Mouse (Mus musculus) heart, embryonic 13.5 days (tissue): ENCODE data around the gene Chst15. TPM values are rescaled to one million over a fixed set of nuclear protein-coding genes. Genes with fewer than 3 reads are reported as not detected.

Source experiments
- ATAC-seq: fragments of 200-750 bp; cut with Nextera tagmentation; 2 replicates; pipeline ENCODE4 v1.8.0; 2017; ENCODE audit warnings: moderate TSS enrichment; ENCODE audit not compliant: insufficient number of reproducible peaks, low FRiP score, low TSS enrichment; ENCODE audit errors: extremely low read depth
- H3K27ac ChIP-seq: fragments of 300-500 bp; sonication (generic); replicated peaks from 2 replicates; pipeline ENCODE4 v1.5.1; 2015; ENCODE audit warnings: moderate library complexity, mild to moderate bottlenecking, inconsistent platforms
- H3K27me3 ChIP-seq: fragments of 300-500 bp; sonication (generic); replicated peaks from 2 replicates; pipeline ENCODE4 v1.6.1; 2015; ENCODE audit warnings: mild to moderate bottlenecking, inconsistent platforms
- H3K36me3 ChIP-seq: fragments of 300-500 bp; sonication (generic); 2 replicates; pipeline ENCODE4 v1.6.1; 2015; ENCODE audit warnings: mild to moderate bottlenecking, inconsistent platforms
- H3K4me1 ChIP-seq: fragments of 300-500 bp; sonication (generic); 2 replicates; pipeline ENCODE4 v1.6.1; 2015; ENCODE audit warnings: inconsistent platforms
- H3K4me2 ChIP-seq: fragments of 300-500 bp; sonication (generic); 2 replicates; pipeline ENCODE4 v1.6.1; 2015; ENCODE audit warnings: inconsistent platforms, mild to moderate bottlenecking, moderate library complexity
- H3K4me3 ChIP-seq: fragments of 300-500 bp; sonication (generic); 2 replicates; pipeline ENCODE4 v1.5.1; 2015; ENCODE audit warnings: moderate library complexity, mild to moderate bottlenecking, inconsistent platforms
- H3K9ac ChIP-seq: fragments of 300-500 bp; sonication (generic); 2 replicates; pipeline ENCODE4 v1.6.1; 2015; ENCODE audit warnings: inconsistent platforms, mild to moderate bottlenecking, moderate library complexity
- H3K9me3 ChIP-seq: fragments of 300-500 bp; sonication (generic); 2 replicates; pipeline ENCODE4 v1.6.1; 2016; ENCODE audit warnings: inconsistent platforms
- WGBS: fragments of 180-500 bp; shearing (Covaris S2); methylation state at CpG from one replicate; pipeline ENCODE4 v1.1.7; 2015; ENCODE audit warnings: mixed read lengths; 5-methylcytosine and 5-hydroxymethylcytosine counted together
- polyA plus RNA-seq: library from polyadenylated mRNA; unstranded; fragments of >200 nt; fragmentation: Nextera tagmentation; extraction: Ambion mirVana; gene quantifications from 2 replicates; pipeline ENCODE4 v1.2.1, GENCODE M21; 2015

Gene Chst15
- polyA plus RNA-seq, 1 experiment from 2014 or later = 3.1 TPM

DNA sequence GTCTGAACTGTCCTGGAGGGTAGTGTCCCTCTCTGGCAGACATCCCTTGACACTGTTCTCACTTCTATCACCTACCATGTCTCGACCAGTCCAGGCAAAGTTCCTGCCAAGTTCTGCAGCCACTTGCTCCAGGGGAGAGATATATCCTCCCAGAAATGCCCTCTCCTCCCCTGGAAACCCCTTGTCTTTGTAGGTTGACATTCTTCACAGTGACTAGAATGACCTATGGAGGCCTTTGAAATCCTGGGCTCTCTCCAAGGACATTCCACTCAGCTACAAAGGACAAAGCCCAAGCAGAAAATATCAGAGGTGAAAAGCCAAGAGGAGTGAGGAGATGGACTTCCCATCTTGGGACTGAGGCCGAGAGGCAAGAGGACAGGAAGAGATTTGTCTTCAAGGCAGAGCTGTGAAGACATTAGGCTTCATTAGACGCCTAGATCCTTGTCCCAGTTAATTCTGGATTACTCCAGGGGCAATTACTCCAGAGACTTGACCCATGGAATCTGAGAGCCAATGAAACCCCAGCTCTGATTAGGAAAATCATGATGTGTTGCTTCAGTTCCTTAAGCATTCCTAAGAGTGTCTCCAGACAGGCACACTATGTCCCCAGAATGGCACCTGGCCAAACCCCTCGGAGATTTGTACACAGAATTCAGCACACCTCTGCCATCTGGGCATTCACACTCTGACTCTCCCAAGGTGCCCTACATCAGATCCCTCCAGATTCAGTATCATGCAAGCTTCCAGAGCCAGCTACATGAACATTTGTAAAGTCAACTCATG lies 20.2 kb downstream of the Chst15 start:
- ATAC-seq = no peak
- no peak overlapping the region for H3K27ac ChIP-seq
- H3K9me3 ChIP-seq = no peaks in the 10 kb centered on the region
- peaks cover 16% of the 10 kb centered on the region for H3K4me1 ChIP-seq
- H3K27me3 ChIP-seq = no peaks in the 10 kb centered on the region
- H3K4me2 ChIP-seq = no peak overlapping the region
- no peak overlapping the region for H3K9ac ChIP-seq
- 63% methylated on average over 4 of the region's 4 CpGs for WGBS
- H3K4me3 ChIP-seq = no peak overlapping the region
- no peaks in the 10 kb centered on the region for H3K36me3 ChIP-seq

DNA sequence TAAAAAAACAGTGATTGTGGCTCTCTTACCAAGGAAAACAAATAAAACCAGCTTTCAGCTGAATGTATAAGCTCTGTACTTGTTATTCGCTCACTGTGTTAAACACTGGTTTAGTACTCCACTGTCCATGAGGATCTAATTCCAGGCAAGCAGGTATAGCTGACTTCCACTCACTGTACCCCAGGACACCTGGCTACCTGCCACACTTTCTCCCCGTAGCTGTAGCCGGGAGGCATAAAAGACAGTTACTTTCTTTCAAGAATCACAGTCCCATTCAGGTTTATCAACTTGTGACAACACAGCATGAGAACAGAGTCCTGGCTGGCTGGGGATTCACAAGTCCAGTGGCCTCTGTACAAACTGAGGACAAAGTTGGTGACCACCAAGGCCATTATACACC lies 20.9 kb downstream of the Chst15 start:
- Histone ChIP-seq H3K4me1 (peaks cover 15% of the 10 kb centered on the region), H3K9me3 (no peaks in the 10 kb centered on the region), H3K9ac (no peak overlapping the region), H3K36me3 (no peaks in the 10 kb centered on the region), H3K4me3 (no peak overlapping the region), H3K27me3 (peaks cover 2% of the 10 kb centered on the region; the same call in 1 of the 2 replicates), H3K27ac (no peak overlapping the region), H3K4me2 (no peak overlapping the region)
- no peak for ATAC-seq
- whole genome bisulfite sequencing = 77% methylated on average over 3 of the region's 3 CpGs

DNA sequence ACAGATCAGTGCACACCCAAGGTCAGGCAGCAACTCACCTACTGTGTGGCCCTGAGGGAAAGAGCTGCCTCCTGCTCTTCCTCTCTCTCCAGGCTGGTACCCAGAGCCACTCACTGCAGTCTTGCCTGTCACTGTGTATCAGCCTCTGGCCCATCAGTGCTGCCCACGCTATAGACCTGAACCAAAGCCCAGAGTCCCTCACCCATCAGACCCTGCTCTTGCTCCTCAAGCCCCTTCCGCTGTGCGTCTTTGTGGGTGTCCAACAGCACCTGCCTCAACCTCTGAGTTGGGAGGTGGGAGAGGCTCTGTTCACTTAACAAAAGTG lies 29.7 kb downstream of the Chst15 start:
- WGBS = 70% methylated on average over 3 of the region's 3 CpGs
- Histone ChIP-seq H3K9me3 (no peaks in the 10 kb centered on the region), H3K27me3 (peaks cover 3% of the 10 kb centered on the region; the same call in 1 of the 2 replicates), H3K27ac (peak overlapping the region; percentile 9; the same call in 1 of the 2 replicates), H3K4me3 (no peak overlapping the region), H3K36me3 (no peaks in the 10 kb centered on the region), H3K4me1 (peaks cover 40% of the 10 kb centered on the region), H3K4me2 (no peak overlapping the region), H3K9ac (0 out of 2 replicates have a peak overlapping the region, but pooled peaks have one; percentile 29)
- ATAC-seq = no peak

DNA sequence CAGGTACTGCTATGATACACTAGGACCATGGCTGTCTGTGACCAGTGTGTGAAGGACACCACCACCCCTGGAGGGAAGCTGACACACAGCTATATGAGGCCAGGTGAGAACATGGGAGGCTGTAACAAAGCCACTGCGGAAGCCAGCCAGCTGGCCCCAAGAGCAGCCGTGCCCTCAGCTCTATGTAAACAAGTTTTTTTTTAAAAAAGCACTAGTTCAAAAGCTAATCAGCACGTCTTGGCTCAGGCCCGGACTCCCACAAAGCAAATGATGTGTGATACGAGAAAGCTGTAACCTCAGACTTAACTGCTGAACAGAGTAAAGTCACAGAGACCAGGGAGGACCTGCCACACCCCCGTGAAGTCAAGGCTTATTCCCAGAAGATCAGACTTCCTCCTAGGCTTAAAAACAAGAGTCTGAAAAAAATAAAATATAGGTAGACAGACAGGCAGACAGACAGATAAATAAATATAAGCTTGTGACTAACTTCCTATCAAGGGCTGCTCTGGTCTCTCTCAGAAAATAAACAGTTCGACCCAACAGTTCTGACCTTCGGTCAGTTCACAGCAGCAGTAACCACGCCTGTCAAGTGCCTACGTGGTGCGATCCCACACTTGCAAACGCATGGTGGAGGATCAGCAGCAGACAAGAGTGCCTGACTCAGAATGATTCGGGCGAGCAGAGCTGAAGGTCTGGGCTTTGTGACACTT lies 30.2 kb downstream of the Chst15 start:
- H3K4me1 ChIP-seq = peaks cover 40% of the 10 kb centered on the region
- peak overlapping the region; percentile 9; the same call in 1 of the 2 replicates for H3K27ac ChIP-seq
- H3K4me2 ChIP-seq = no peak overlapping the region
- no peaks in the 10 kb centered on the region for H3K9me3 ChIP-seq
- ATAC-seq = no peak; the same call in 1 of the 2 replicates
- WGBS = 22% methylated on average over 14 of the region's 14 CpGs
- peaks cover 3% of the 10 kb centered on the region; the same call in 1 of the 2 replicates for H3K27me3 ChIP-seq
- H3K36me3 ChIP-seq = no peaks in the 10 kb centered on the region
- no peak overlapping the region for H3K4me3 ChIP-seq
- 0 out of 2 replicates have a peak overlapping the region, but pooled peaks have one; percentile 29 for H3K9ac ChIP-seq

- H3K9me3 ChIP-seq = no peaks in the 10 kb centered on the region
- 33% methylated on average over 1 of the region's 1 CpGs for WGBS
- no peaks in the 10 kb centered on the region for H3K36me3 ChIP-seq
- no peak overlapping the region for H3K4me2 ChIP-seq
- no peak overlapping the region for H3K4me3 ChIP-seq
- no peak for ATAC-seq
- H3K27me3 ChIP-seq = no peaks in the 10 kb centered on the region
- peaks cover 40% of the 10 kb centered on the region for H3K4me1 ChIP-seq
- H3K27ac ChIP-seq = no peak overlapping the region
- H3K9ac ChIP-seq = no peak overlapping the region
Observed at GRCm38 (mm10) chr7:132284795-132285194, 32.2 kb downstream of the Chst15 start.

DNA sequence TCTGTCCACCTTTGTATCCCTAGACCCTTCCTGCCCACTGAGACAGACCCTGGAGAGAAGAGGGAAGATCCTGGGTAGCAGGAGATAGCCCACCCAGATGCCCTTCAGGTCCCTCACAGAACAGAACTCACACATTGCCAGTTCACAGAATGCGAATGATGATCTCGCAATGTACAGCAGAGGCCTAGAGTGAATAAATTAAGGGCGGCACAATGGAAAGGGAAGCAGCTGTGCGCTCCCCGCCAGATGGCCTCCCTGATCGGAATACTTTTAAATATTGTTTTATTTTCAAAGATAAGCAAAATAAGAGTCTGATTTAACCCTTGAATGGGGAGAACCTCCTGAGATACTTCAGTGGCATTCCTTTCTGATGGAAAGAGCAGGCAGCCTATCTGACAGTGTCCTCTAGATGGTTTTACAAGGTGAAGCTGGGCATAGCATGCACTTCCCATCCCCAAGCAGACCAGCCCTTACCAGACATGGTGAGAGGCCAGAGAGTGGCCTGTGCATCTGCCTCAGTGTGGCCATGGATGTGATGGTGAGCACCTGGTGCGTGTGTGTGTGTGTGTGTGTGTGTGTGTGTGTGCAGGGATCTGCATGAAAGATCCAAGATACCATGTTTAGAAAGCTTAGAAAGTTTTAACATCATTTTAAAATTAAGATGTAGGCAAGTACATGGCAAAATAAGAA lies 32.8 kb downstream of the Chst15 start:
- 70% methylated on average over 7 of the region's 7 CpGs for WGBS
- ATAC-seq = no peak
- Histone ChIP-seq H3K36me3 (no peaks in the 10 kb centered on the region), H3K9me3 (no peaks in the 10 kb centered on the region), H3K4me3 (no peak overlapping the region), H3K27ac (no peak overlapping the region), H3K4me1 (peaks cover 42% of the 10 kb centered on the region), H3K4me2 (no peak overlapping the region), H3K27me3 (no peaks in the 10 kb centered on the region), H3K9ac (no peak overlapping the region)

GRCm38 (mm10) chr7:132282576-132282975 lies 34.5 kb downstream of the Chst15 start:
- no peaks in the 10 kb centered on the region for H3K27me3 ChIP-seq
- 74% methylated on average over 2 of the region's 2 CpGs for WGBS
- H3K27ac ChIP-seq = no peak overlapping the region
- H3K4me1 ChIP-seq = peaks cover 47% of the 10 kb centered on the region
- H3K9me3 ChIP-seq = no peaks in the 10 kb centered on the region
- no peaks in the 10 kb centered on the region for H3K36me3 ChIP-seq
- no peak for ATAC-seq
- no peak overlapping the region for H3K4me3 ChIP-seq
- no peak overlapping the region for H3K9ac ChIP-seq
- H3K4me2 ChIP-seq = no peak overlapping the region

DNA sequence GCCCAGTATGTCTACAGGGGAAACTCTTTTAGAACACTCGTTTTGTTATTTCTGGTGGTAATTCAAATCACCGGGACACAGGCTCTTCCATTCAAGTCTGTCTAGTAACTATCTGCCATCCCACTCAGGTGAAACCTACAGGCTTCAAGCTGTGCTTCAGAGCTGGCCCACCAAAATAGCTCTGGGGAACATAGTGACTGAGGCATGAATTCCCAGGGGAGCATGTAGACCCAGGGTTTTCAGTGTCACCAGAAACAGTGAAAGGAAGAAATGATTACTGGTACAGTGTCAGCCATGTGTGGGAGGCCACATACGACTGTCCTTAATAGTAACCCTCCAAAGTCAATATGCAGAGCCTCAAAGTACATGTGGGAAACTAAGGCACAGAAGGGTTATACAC lies 34.9 kb downstream of the Chst15 start:
- Histone ChIP-seq H3K4me2 (no peak overlapping the region), H3K27ac (no peak overlapping the region), H3K36me3 (no peaks in the 10 kb centered on the region), H3K4me1 (peaks cover 47% of the 10 kb centered on the region), H3K27me3 (no peaks in the 10 kb centered on the region), H3K9me3 (no peaks in the 10 kb centered on the region), H3K9ac (no peak overlapping the region), H3K4me3 (no peak overlapping the region)
- WGBS = 71% methylated on average over 3 of the region's 3 CpGs
- no peak for ATAC-seq

DNA sequence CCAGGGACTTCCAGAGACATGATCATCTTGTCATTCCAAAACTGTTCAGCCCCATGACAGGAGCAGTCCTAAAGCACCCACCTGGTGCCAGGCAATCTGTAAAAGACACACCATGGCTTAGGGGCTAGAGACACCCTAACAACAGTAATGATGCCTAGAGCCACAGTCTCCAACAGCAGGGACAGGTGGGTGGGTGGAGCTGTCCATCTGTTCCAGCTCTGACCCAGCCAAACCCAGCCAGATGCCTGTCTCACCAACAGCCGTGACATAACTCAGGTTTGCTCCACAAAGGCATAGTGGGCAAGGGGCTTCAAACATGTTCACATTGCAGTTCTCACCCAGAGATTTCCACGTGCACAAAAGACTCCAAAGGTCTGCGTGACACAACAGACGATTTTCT lies 35.3 kb downstream of the Chst15 start:
- Histone ChIP-seq H3K4me3 (no peak overlapping the region), H3K36me3 (no peaks in the 10 kb centered on the region), H3K27me3 (no peaks in the 10 kb centered on the region), H3K27ac (no peak overlapping the region), H3K9me3 (no peaks in the 10 kb centered on the region), H3K4me2 (no peak overlapping the region), H3K4me1 (peaks cover 45% of the 10 kb centered on the region), H3K9ac (no peak overlapping the region)
- no peak for ATAC-seq
- 73% methylated on average over 4 of the region's 4 CpGs for WGBS

- Histone ChIP-seq H3K4me3 (no peak overlapping the region), H3K4me2 (no peak overlapping the region), H3K27me3 (no peaks in the 10 kb centered on the region), H3K9ac (no peak overlapping the region), H3K27ac (peak overlapping the region; percentile 24; the same call in 1 of the 2 replicates), H3K36me3 (no peaks in the 10 kb centered on the region), H3K9me3 (no peaks in the 10 kb centered on the region), H3K4me1 (peaks cover 27% of the 10 kb centered on the region)
- WGBS = 32% methylated on average over 3 of the region's 3 CpGs
- no peak for ATAC-seq
Observed at GRCm38 (mm10) chr7:132278658-132279057, 38.4 kb downstream of the Chst15 start.

GRCm38 (mm10) chr7:132276287-132276686 lies 40.7 kb downstream of the Chst15 start:
- Histone ChIP-seq H3K9ac (no peak overlapping the region), H3K36me3 (no peaks in the 10 kb centered on the region), H3K27ac (no peak overlapping the region), H3K9me3 (no peaks in the 10 kb centered on the region), H3K4me1 (peaks cover 21% of the 10 kb centered on the region), H3K4me3 (no peak overlapping the region), H3K4me2 (no peak overlapping the region), H3K27me3 (no peaks in the 10 kb centered on the region)
- 76% methylated on average over 5 of the region's 5 CpGs for WGBS
- ATAC-seq = no peak
